Mouse (Mus musculus) midbrain, postnatal 0 days (tissue): ENCODE measurements at regions not wholly inside any gene's neighbourhood (a gene's known extent, or its start where the extent isn't known, plus 50 kb on each side); places are given as distances from the start of the nearest gene placed in this dataset.

Source experiments
- ATAC-seq: fragments of 200-750 bp; cut with Nextera tagmentation; 2 replicates; pipeline ENCODE4 v1.8.0; 2017; ENCODE audit warnings: moderate number of reproducible peaks, mild to moderate bottlenecking, moderate TSS enrichment, moderate library complexity; ENCODE audit not compliant: low FRiP score
- DNase-seq: peaks from one replicate; pipeline ENCODE4 v3.0.0-alpha.2; 2015; ENCODE audit warnings: low spot score
- H3K27ac ChIP-seq: fragments of 300-500 bp; sonication (generic); 2 replicates; pipeline ENCODE4 v1.5.1; 2014; ENCODE audit warnings: low read depth, mild to moderate bottlenecking, low read length, mixed read lengths
- H3K27me3 ChIP-seq: fragments of 300-500 bp; sonication (generic); 2 replicates; pipeline ENCODE4 v1.6.1; 2014; ENCODE audit warnings: low read length, control low read depth, mixed read lengths; ENCODE audit not compliant: insufficient read depth
- H3K36me3 ChIP-seq: fragments of 300-500 bp; sonication (generic); 2 replicates; pipeline ENCODE4 v1.6.1; 2014; ENCODE audit warnings: low read length, control low read depth, mixed read lengths; ENCODE audit not compliant: insufficient read depth
- H3K4me1 ChIP-seq: fragments of 300-500 bp; sonication (generic); 2 replicates; pipeline ENCODE4 v1.6.1; 2014; ENCODE audit warnings: mild to moderate bottlenecking, control low read depth, antibody characterized with exemption, low read length, mixed read lengths; ENCODE audit not compliant: insufficient read depth
- H3K4me2 ChIP-seq: fragments of 300-500 bp; sonication (generic); 2 replicates; pipeline ENCODE4 v1.6.1; 2014; ENCODE audit warnings: low read depth, mild to moderate bottlenecking, low read length, mixed read lengths; ENCODE audit not compliant: poor library complexity, severe bottlenecking
- H3K4me3 ChIP-seq: fragments of 300-500 bp; sonication (generic); 2 replicates; pipeline ENCODE4 v1.5.1; 2014; ENCODE audit warnings: low read depth, mild to moderate bottlenecking, low read length, moderate library complexity
- H3K9ac ChIP-seq: fragments of 300-500 bp; sonication (generic); replicated peaks from 2 replicates; pipeline ENCODE4 v1.6.1; 2014; ENCODE audit warnings: mild to moderate bottlenecking, low read length, moderate library complexity, mixed read lengths; ENCODE audit not compliant: poor library complexity, severe bottlenecking
- H3K9me3 ChIP-seq: fragments of 300-500 bp; sonication (generic); 2 replicates; pipeline ENCODE4 v1.6.1; 2016; ENCODE audit warnings: low read length, control low read depth
- CTCF ChIP-seq: IDR thresholded peaks from 2 replicates; pipeline ENCODE4 v1.5.1; 2016; ENCODE audit warnings: antibody characterized with exemption, mild to moderate bottlenecking
- WGBS: fragments of 180-500 bp; shearing (Covaris S2); extraction: QIAGEN DNeasy Blood & Tissue Kit; methylation state at CpG from one replicate; pipeline ENCODE4 v1.1.7; 2014; 5-methylcytosine and 5-hydroxymethylcytosine counted together

DNA sequence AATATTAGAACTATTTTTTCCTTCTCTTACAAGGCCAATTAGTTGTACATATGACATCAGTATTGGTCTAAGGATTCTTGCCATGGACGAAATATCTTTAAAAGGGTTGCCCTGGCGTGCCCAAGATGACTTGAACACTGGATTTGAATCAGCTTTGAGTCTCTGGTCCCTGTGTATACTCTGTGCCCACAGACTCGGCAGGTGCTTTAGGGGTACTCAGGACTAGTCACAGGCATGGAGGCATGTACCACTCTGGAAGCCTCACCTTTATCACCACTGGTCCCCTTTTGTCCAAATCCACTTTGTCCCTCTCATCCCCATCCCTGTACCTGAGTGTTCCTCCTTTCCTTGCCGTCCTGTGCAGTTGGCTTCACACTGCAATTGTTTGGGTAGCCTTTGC is 750.3 kb upstream of the Car8 start:
- ATAC-seq: no peak
- DNase-seq: no peak
- WGBS: 91% methylated on average over 4 of the region's 4 CpGs
- no peak overlapping the region for H3K4me2 ChIP-seq
- H3K9me3 ChIP-seq: no peaks in the 10 kb centered on the region
- H3K9ac ChIP-seq: no peak overlapping the region
- no peaks in the 10 kb centered on the region; the same call in 1 of the 2 replicates for H3K4me1 ChIP-seq
- no peaks in the 10 kb centered on the region for H3K36me3 ChIP-seq
- no peak overlapping the region for H3K27ac ChIP-seq
- no peak overlapping the region for H3K4me3 ChIP-seq
- TF ChIP-seq CTCF: no peak
- no peaks in the 10 kb centered on the region for H3K27me3 ChIP-seq

DNA sequence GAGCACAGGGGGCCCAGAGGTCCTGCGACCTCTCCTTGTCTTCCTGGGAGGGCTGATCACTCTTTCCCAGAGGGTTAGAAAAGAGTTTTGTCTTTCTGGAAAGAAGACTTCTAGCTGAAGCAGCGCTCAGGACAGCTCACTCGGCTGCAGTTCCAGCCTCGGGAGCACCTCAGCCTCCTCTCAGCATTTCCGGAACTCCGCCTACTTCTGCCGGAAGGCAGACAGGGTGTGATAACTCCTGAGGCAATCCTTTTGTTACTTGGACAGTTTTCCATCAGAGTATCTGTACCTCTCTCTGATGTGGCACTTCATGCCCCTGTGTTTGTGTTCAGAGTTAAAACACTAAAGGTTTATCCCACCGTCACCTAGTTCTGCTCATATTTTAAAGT is 749.5 kb upstream of the Car8 start:
- Histone ChIP-seq H3K36me3 (no peaks in the 10 kb centered on the region), H3K27me3 (no peaks in the 10 kb centered on the region), H3K9ac (no peak overlapping the region), H3K4me3 (no peak overlapping the region), H3K9me3 (no peaks in the 10 kb centered on the region), H3K27ac (no peak overlapping the region), H3K4me2 (no peak overlapping the region), H3K4me1 (no peaks in the 10 kb centered on the region; the same call in 1 of the 2 replicates)
- DNase-seq (no peak), ATAC-seq (no peak)
- 50% methylated on average over 8 of the region's 8 CpGs for WGBS
- no peak for TF ChIP-seq CTCF

DNA sequence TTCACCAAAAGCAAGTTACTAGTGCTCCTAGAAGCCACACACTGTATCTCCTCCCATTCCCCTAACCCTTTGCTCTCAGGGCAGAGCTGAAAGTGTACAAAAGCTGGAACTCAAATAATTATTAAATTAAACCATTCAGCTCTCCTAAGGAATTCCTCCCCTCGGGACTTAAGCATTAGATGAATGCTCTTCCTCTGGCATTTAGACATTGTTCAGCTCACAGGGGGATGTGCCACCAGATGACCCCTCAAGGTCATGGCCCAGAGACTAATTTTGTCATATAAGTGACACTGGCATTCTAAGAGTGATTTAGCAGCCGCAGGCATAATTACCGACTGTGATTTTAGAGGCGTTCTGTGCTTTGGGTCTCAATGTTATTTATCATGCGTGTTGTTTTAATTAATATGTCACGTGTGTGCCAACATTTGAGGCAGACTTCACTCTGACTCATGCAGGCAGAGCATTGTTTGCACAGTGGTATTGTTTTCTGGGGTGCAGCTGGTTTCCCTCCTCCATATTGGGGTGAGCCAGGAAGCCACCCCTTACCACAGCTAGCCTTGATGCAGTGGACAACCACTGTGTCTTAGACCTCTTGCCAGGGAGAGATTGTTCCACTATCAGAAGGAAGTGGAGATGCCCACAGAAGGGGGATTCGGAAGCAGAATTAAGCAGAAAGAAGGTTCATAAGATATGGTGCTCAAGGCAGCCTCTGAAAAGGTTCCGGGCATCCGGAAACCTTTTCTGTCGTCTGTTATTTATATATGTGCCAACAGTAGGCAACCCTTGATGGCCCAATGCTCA is 748.9 kb upstream of the Car8 start:
- Histone ChIP-seq H3K9ac (no peak overlapping the region), H3K4me2 (no peak overlapping the region), H3K36me3 (no peaks in the 10 kb centered on the region), H3K4me1 (no peaks in the 10 kb centered on the region; the same call in 1 of the 2 replicates), H3K27me3 (no peaks in the 10 kb centered on the region), H3K27ac (no peak overlapping the region), H3K4me3 (no peak overlapping the region), H3K9me3 (no peaks in the 10 kb centered on the region)
- no peak for DNase-seq
- TF ChIP-seq CTCF: no peak
- no peak for ATAC-seq
- 46% methylated on average over 10 of the region's 10 CpGs for WGBS

DNA sequence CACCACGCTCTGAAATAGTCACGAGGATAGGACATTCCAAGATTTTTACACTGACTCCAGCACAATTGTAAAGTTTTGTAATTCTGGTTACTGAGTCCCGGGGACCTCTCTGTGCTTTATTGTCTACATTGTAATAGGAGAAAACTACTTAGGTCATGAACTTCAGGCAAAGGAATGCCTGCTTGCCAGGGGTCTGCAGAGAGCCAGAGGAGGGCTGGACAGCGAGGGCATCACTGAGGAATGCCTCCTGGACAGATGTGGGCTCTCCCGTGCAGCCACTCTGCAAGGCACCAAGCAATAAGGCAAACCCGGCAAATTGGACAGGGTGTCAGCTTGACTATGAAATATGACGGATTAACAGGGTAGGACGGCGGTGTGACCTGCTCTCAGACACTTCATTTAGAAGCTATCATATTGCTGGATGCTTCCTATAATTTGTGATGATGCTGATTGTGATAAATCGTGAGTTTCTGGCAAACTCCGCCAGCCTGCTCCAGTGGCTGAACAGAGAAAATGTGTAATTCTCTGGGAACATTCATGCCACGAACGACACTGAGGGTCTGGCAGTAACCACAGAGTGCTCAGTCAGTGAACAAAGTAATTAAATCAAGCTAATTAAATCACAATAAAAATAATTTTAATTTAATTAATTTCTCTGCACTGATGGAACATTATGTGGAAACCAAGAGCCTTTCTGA is 747.7 kb upstream of the Car8 start:
- Histone ChIP-seq H3K4me3 (no peak overlapping the region), H3K4me1 (no peaks in the 10 kb centered on the region; the same call in 1 of the 2 replicates), H3K4me2 (no peak overlapping the region), H3K27me3 (no peaks in the 10 kb centered on the region), H3K36me3 (no peaks in the 10 kb centered on the region), H3K9ac (no peak overlapping the region), H3K27ac (no peak overlapping the region), H3K9me3 (no peaks in the 10 kb centered on the region)
- DNase-seq: peak; percentile 35
- no peak for ATAC-seq
- 55% methylated on average over 13 of the region's 13 CpGs for WGBS
- no peak for TF ChIP-seq CTCF

DNA sequence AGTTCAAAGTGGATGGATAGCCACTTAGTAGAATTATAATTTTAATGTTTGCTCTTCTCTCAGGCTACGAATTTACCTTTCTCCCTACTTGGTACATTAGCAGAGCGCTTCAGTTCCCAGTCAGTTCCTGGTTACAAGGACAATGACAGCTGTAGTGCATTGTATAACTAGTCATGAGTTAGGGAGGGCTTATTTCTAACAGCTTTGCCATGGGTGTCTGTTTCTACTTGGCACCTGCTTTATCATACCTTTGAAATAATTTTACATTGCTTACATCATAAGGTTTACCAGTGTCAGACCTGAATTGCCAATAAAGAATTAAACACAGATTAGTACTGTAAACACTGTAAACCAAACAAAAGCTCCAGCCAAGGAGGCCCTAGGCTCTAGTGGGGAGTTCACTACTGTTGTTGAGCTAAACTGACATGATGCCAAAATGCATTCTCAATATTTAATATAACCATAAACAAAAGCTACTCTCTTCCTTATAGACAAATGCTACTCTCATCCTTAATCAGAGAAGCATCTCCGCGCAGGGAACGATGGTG is 745.3 kb upstream of the Car8 start:
- no peak for TF ChIP-seq CTCF
- H3K4me3 ChIP-seq: no peak overlapping the region
- H3K4me2 ChIP-seq: no peak overlapping the region
- ATAC-seq: no peak
- no peak overlapping the region for H3K9ac ChIP-seq
- H3K27me3 ChIP-seq: no peaks in the 10 kb centered on the region
- no peaks in the 10 kb centered on the region for H3K9me3 ChIP-seq
- no peak overlapping the region for H3K27ac ChIP-seq
- no peak for DNase-seq
- H3K36me3 ChIP-seq: no peaks in the 10 kb centered on the region
- no peaks in the 10 kb centered on the region; the same call in 1 of the 2 replicates for H3K4me1 ChIP-seq
- 89% methylated on average over 5 of the region's 5 CpGs for WGBS

DNA sequence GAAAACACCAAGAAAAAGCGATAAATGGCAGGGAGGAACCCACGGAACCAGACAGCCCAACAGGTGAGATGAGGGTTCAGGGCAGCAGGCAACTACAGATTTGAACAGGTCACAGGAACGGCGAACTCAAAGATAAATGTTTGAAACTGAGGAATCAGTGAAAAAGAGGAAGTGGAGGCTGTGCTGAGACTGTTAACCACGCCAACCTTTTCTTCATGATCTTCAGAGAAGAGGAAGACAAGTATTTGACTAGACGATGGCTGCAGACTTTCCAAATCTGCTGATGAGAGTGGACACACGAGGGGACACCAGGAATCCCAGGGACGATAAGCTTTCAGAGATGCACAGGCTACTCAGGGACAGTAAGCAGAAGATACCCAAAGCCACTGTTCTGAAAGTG is 740.1 kb upstream of the Car8 start:
- no peak overlapping the region for H3K4me2 ChIP-seq
- H3K27me3 ChIP-seq: no peaks in the 10 kb centered on the region
- no peak for ATAC-seq
- H3K4me1 ChIP-seq: no peaks in the 10 kb centered on the region
- WGBS: 93% methylated on average over 8 of the region's 8 CpGs
- no peak for DNase-seq
- H3K27ac ChIP-seq: no peak overlapping the region
- no peaks in the 10 kb centered on the region for H3K9me3 ChIP-seq
- H3K4me3 ChIP-seq: no peak overlapping the region
- H3K9ac ChIP-seq: no peak overlapping the region
- H3K36me3 ChIP-seq: no peaks in the 10 kb centered on the region
- TF ChIP-seq CTCF: no peak
